8 mouse cellular contexts compared by ENCODE assay signal in genomic region chr19:56811590-56811989, GRCm38 (mm10). TPM values are rescaled to one million over a fixed set of nuclear protein-coding genes. Genes with fewer than 3 reads are reported as not detected.
DNase-seq lines count a peak whose midpoint lies in the region; ATAC-seq lines count a peak whose summit lies in the region.

No protein-coding gene starts in this region.

- peaks cover 3% of the 10 kb centered on the region for H3K4me1 ChIP-seq in liver, embryonic 16.5 days (ENCODE audit: control insufficient read depth, low read depth, low read length)

- H3K4me3 ChIP-seq in liver, embryonic 16.5 days (ENCODE audit: low read depth, low read length), result no peak overlapping the region

- no peaks in the 10 kb centered on the region for H3K27me3 ChIP-seq in liver, embryonic 16.5 days (ENCODE audit: control insufficient read depth, insufficient read depth, low read depth, low read length)

- H3K36me3 ChIP-seq in liver, embryonic 16.5 days (ENCODE audit: control insufficient read depth, insufficient read depth), result peaks cover 11% of the 10 kb centered on the region

- DNase-seq in cerebellum, adult 18-20 months, result peak; percentile 45 to 53
- no peak for DNase-seq in cerebellum, adult 8-10 months
- DNase-seq in 3T3-L1 (ENCODE audit: low read depth, low spot score), result peak; percentile 82
- peak; percentile 48 for DNase-seq in brain, adult 2 months (ENCODE audit: low read depth, low spot score)
- peak; percentile 70 for DNase-seq in gastrocnemius, postnatal 14 days
- DNase-seq in kidney, adult 18-20 months, result peak; percentile 63
- DNase-seq in right cerebral cortex, postnatal 14 days, result peak; percentile 39

- H3K9me3 ChIP-seq in liver, embryonic 16.5 days (replicated peaks; ENCODE audit: control insufficient read depth, low read length), result no peaks in the 10 kb centered on the region

- ATAC-seq in liver, embryonic 16.5 days (ENCODE audit: low read depth), result peak; percentile 87

- H3K4me2 ChIP-seq in liver, embryonic 16.5 days (ENCODE audit: low read depth, low read length), result no peak overlapping the region

- intact Hi-C loops in gastrocnemius, postnatal 14 days (cut with DNase I; ENCODE audit: low total_unique reads), result no loop called here

- 7% methylated on average over 9 of the region's 9 CpGs for WGBS in liver, embryonic 16.5 days (ENCODE audit: insufficient replicate concordance)

- H3K9ac ChIP-seq in liver, embryonic 16.5 days (ENCODE audit: low read depth, low read length), result no peak overlapping the region

- 0 out of 2 replicates have a peak overlapping the region, but pooled peaks have one; percentile 9 for H3K27ac ChIP-seq in liver, embryonic 16.5 days (ENCODE audit: low read length)

RNA-seq across cellular contexts. Expression of gene Ccdc186, which starts 10.4 kb away (rescaled TPM):
- total RNA-seq in gastrocnemius, postnatal 14 days (2021), result 10 to 100 TPM; 21.8 to 22.5 TPM
- 5.2 and 5.6 TPM in 2 replicates for polyA plus RNA-seq in liver, embryonic 16.5 days (2015; fragmentation: Nextera tagmentation; extraction: Ambion mirVana)

RNA-seq across cellular contexts. Expression of gene Tdrd1, which starts 14.4 kb away (rescaled TPM):
- total RNA-seq in gastrocnemius, postnatal 14 days (2021), result not detected
- 0.02 TPM in 2 replicates for polyA plus RNA-seq in liver, embryonic 16.5 days (2015; fragmentation: Nextera tagmentation; extraction: Ambion mirVana)
